Mouse (Mus musculus) granulocyte monocyte progenitor cell, adult 5-6 weeks (primary cell): ENCODE results near the gene Sergef. TPM values are rescaled to one million over a fixed set of nuclear protein-coding genes. Genes with fewer than 3 reads are reported as not detected.

Source experiments
- ATAC-seq: replicated peaks from 2 replicates; pipeline ENCODE4 v1.8.0; 2016; ENCODE audit warnings: mild to moderate bottlenecking, moderate TSS enrichment, inconsistent platforms; ENCODE audit not compliant: poor library complexity, severe bottlenecking
- total RNA-seq, 2 experiments: library from RNA; stranded (forward) in 1 of 2; stranded (reverse) in 1 of 2; fragments of 200-712, 200-1000 nt in 1 of 2; fragments of >200 nt in 1 of 2; fragmentation: Nextera tagmentation in 1 of 2; gene quantifications; 2 replicates each; pipeline ENCODE4 v1.2.3; 2014 to 2017

Sergef gene
- total RNA-seq, 2 experiments from 2014 or later: 11.2 to 12.4 TPM

- ATAC-seq: no peak
Observed at GRCm38 (mm10) chr7:46582750-46583149, 56.9 kb downstream of the Sergef start.

GRCm38 (mm10) chr7:46581358-46581930, 58.2 kb downstream of the Sergef start:
- no peak for ATAC-seq

DNA sequence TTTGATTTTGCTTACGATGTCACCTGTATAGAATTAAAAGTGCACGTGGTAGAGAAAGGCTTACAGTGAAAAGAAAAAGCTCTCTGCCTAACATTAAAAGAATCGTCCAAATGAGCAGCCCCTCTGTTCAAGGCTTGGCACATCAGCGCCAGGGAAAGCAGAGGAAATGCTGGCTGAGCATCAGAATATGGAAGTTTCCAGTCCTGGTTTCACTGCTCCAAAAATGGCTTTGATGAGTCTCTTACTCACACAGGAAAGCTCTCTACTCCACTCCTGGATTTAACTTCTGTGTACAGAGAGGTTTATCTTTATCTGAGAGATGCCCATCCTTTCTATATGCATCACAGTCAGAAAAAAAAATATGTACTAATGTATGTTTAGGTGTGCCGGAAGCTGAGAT, 61.5 kb downstream of the Sergef start:
- ATAC-seq: no peak

GRCm38 (mm10) chr7:46575897-46576296, 63.7 kb downstream of the Sergef start:
- ATAC-seq: no peak

DNA sequence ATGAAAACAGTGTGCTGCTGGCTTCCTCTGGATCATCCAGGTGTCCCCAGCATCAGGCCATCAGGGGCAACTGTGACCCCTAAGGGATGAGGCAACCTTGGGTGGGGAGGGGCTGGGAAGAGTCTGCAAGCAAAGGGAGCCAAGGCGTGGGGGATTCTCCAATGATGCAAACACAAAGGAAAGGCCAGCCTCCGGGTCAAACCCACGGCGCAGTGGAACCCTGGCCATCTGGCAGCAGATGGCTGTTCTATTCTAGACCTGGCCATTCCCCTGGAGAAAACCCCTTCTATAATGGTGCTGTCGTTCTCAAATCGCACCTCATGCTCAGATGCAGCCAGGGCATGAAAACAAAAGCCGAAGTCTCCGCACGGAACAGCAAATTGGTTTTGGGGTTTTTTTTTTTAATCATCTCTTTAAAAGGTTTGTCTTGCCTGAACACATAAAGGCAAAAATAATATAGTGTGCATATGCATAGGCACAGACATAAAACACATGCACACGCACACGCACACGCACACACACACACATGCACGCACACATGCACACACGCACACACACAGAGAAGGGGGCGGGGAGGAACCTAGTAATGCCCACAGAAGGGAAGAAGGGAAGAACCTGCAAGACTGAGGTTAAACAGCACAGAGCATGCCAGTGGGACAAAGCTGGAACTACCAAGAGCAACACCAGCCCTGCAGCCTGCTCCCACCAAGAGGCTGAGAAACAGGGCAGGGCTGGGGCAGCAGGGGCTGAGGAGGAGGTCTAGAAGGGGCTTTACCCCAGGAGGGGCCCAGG, 66.6 kb downstream of the Sergef start:
- ATAC-seq: no peak

DNA sequence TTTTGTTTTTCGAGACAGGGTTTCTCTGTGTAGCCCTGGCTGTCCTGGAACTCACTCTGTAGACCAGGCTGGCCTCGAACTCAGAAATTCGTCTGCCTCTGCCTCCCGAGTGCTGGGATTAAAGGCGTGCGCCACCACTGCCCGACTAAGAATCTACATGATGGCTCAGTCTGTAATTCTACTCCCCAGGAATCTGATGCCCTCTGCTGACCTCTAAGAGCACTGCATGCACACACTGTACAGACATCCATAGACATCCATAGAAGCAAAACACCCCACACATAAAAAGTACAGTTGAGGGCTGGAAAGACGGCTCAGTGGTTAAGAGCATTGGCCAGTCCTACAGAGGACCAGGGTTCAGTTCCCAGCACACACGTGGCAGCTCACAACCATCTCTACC, 70.1 kb downstream of the Sergef start:
- peak; percentile 67 for ATAC-seq

DNA sequence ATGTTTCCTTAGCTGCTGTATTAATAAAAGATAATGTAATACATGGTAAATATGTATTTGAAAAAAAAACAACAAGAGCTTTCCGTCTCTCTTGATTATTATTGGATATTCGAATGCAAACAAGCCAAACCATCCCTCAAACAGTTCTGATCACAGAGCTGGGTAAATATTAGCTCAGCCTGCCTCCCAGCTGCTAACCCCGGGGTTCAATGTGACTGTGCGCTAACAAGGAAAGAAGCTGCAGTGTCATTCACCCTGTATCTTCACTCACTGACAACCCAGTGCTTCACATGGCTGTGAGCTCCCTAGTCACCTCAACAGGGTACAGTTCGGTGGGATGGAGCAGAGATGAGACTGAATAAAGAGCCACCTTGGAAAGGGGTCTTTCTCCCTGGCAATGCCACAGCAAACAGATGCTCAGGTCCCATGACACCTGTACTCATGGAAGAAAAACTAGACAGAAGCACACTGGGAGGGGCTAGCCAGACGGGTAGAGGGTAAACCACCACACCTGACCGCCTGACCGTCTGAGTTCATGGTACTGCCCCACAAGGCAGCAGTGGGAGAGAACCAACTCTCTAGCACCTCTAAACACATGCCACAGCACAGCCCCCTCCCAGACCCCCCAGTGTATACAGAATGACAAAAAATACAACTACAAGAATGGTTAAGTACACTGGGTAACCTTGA, 73.1 kb downstream of the Sergef start:
- no peak for ATAC-seq

GRCm38 (mm10) chr7:46565374-46565773, 74.2 kb downstream of the Sergef start:
- no peak for ATAC-seq

DNA sequence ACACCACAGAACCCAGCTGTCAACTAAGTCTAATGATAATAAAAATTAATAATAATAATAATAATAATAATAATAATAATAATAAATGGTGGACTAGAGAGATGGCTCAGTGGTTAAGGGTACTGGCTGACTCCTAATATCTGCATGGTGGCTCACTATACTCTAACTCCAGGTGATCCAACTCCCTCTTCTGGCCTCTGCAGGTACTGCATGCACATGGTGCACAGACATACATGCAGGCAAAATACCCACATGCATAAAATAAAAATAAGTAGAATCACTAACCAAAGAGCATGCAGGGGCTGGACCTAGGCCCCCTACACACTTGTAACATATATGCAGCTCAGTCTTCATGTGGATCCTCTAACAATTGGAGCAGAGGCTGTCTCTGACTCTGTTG, 75.8 kb downstream of the Sergef start:
- ATAC-seq: no peak

DNA sequence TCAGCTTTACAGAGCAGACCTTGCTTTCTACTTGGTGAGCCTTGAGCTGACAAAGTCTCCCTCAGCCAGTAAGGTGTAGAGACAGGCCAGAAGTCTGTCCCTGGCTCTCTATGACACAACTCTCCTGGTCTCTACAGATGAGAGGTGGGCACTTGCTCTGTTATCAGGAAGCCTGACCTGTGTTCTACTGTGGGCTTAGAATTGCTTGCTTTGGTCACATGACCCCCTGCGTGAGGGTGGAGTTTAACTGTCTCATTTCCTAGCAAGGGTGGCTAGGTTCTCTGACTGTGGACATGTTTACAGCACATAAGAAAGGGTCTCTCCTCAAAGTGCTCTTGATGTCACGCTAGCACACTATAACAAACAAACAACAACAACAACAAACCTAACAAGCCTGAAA, 79.5 kb downstream of the Sergef start:
- ATAC-seq: no peak

- ATAC-seq: peak; percentile 55; the same call in 1 of the 2 replicates
Observed at GRCm38 (mm10) chr7:46559643-46560042, 80.0 kb downstream of the Sergef start.

DNA sequence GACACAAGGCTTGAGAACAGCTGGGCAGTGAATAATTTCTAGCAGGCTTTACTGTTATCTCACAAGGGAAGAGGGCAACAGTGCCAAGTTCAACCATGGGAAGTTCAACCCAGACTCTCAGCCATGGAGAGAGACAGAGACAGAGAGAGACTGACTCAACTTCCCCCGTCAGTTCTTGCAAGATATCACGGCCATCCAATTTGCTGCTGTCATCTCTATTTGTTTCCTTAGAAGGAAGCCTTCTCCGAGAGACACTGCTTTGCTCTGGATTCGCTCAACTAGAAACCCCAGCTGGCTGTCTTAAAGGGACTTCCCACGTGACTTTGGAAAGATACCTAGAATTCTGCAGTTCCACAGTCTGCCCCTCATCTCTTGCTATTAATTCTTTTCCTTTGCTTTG, 80.6 kb downstream of the Sergef start:
- no peak for ATAC-seq

- ATAC-seq: no peak
Observed at GRCm38 (mm10) chr7:46557996-46558395, 81.6 kb downstream of the Sergef start.

GRCm38 (mm10) chr7:46557387-46557786, 82.2 kb downstream of the Sergef start:
- no peak for ATAC-seq

DNA sequence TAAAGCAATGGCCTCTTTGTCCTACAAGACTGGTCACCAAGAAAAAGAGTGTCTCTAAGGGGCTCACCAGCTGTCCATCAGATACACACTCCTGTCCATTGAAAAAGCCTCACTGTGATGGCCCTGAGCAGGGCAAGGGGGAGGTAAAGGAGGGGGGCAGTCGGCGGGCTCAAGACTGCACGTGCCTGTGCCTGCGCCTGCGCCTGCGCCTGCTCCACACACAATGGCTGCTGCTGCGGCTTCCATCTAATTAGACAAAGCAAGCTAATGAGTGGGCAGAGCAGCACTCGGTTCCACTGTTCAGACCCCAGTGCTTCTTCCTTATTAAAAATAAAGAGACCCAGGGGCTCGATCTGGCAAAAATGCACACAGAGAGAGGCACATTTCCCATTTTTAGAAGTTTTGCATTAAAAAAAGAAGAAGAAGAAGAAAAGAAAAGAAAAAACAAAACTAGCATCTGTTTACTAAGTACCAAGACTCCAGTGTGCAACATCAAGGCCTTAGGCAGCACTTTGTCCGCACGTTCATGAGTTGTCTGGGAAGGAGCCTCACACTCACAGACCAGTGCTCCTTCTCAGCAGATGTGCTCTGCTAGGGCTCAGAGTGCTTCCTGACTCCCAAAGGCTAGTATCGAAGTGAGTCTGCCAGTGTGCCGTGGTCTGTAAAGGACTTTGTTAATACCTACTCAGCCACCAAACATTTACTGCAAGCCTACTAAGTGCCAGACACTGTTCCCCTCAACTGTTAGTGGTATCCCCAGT, 83.1 kb downstream of the Sergef start:
- no peak for ATAC-seq

- ATAC-seq: no peak
Observed at GRCm38 (mm10) chr7:46555731-46556130, 83.9 kb downstream of the Sergef start.

GRCm38 (mm10) chr7:46554855-46555254, 84.8 kb downstream of the Sergef start:
- no peak for ATAC-seq

DNA sequence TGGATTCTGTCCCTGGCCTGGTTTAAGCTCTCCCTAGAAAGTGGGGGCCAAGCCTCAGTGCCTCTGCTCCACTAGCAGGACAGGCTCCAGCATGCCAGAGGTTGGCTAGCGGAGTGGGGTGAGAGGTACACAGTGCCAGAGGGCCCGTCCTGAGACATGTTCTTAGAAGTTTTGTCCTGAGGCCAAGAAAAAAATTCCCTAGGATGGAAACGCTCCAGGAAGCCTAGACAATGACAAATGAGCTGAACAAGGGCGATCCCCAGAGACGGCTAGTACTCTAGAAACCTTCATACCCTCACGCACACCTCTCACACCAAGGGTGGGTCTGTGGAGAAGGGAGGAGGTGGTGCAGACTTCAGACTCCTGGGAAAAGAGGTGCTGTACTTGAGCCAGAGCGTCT, 85.6 kb downstream of the Sergef start:
- ATAC-seq: no peak

GRCm38 (mm10) chr7:46551935-46552752, 87.5 kb downstream of the Sergef start:
- no peak for ATAC-seq

DNA sequence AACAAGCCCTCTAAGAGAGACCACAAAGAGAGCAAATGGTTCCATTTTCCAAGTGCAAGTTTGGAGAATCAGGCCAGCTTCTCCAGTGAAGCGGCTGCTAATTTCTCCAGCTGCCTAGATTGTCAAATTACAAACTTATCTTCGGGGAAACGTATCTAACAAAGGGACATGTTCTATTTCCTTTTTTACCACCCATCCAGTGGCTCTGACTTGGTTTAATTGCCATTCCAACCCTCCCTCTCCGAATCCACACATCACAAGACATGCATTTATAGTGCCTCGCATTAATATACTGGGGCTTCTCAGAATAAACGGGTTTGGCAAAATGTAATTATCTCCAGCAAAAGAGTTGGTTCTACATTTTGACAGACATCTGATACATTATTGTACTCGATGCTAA, 88.4 kb downstream of the Sergef start:
- ATAC-seq: no peak
